Mouse (Mus musculus): ENCODE results near the gene Defb25.

The Defb25 gene

DNA sequence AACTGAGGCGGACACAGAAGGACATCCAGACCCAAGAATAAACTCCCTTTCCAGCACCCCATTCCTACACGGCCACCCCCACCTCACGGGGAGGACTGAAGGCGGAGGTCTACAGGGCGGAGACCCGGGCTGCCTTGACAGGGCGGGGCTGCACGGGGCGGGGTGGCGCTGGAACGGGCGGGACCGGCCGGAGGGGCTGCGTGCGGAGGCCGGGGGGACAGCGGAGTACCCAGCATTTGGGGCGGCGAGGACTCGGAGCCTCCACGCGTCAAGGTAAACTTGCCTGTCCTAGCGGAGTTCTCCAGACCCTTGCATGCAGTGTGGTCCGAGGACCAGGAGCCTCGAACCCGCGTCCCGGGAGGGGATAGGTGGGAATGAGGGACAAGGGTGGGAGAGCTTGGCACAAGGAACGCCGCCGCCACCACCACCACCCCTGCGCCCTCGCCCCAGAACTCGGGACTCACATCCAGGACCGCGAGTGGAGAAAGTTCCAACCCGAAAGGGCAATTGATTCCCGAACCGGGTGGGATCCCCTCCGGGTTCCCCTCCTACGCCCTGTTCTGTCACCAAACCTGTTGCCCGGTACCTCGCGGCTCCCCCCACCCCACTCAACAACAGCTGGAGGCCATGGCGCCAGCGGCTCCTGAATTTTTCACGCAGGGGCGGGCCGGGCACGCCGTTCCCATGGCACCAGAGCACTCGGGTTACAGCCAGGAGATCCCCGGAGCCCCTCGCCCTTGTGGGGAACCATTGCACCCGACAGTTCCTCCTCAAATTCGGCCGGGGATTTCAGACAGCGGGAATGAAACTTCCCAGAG is 4.1 kb upstream of the Defb25 start, which contains the start of gene Rem1:
Gene Rem1, plus strand, starts transcription at position 178 of the 818 bp plus-strand sequence.
- no peak for DNase-seq

GRCm38 (mm10) chr2:152625256-152625655 is 2.4 kb upstream of the Defb25 start:
- DNase-seq = no peak

- DNase-seq = no peak
Measured at GRCm38 (mm10) chr2:152624566-152624965, 1.7 kb upstream of the Defb25 start.

- DNase-seq = no peak
Measured at GRCm38 (mm10) chr2:152622151-152622550, 702 bp downstream of the Defb25 start.

DNA sequence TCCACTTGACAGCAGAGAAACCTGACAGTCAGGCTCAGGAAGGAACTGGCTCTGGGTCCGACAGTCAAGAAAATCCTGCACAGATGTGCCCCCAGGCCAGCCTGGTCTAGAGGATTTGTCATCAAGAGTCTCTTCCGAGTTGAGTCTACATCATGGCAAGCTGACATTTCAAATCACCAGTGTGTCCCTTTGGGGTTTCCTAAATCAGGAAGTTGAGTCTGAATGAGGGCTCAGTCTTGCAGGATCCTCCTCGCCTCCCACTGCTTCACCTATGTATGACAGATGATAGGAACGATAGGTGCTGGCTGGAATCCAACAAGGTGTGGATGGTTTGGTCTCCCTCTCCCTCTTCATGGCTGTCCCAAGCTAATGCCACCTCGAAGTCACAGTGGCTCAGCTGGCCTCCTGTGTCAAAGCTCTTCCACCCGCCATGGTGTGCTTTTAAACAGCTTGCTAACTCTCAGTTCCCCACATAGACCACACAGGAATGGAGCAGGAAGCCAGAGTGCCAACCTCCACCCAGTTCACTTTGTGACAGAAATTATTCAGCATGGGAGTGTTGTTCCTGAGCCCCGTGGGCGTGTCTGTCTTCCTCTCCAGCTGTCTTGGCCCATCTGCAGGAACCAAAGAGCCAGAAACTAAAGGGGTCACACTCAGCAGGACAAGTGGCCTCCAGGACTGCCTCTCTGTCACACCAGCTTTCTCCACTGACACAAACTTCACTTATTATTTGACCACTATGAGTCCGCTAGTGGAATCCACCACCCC is 2.3 kb downstream of the Defb25 start:
- DNase-seq = no peak

DNA sequence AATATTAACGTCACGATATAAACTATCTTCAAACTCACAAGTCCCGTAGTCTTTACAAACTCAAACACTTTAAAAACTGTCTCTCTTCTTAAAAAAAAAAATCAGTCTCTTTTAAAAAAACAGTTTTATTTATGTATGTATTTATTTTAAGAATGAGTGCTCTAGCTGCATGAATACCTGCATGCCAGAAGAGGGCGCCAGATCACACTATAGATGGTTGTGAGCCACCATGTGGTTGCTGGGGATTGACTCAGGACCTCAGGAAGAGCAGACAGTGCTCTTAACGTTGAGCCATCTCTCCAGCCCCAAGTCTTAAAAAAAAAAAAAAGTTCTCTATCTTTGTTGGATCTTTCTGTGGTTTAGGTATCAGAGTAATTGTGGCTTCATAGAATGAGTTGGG is 5.5 kb downstream of the Defb25 start:
- no peak for DNase-seq

GRCm38 (mm10) chr2:152616470-152616869 is 6.4 kb downstream of the Defb25 start:
- no peak for DNase-seq

DNA sequence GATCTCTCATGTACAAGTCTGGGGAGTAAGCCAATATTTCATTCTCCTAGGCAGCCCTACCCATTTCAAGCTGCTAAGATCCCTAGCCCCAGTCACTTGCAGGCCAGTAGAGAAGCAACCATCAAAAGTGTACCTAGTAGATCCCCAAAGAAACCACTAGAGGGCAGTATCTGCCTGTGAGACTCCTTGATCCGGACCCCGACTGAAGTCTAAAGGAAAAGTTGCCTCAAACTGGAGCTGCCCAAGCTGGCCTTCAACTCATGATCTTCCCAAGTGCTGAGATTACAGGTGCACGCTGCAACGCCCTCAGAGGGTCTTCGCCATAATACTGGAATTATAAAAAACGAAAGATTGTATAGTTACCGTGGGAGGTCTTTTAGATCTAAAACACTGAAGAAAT is 7.3 kb downstream of the Defb25 start:
- DNase-seq = no peak

DNA sequence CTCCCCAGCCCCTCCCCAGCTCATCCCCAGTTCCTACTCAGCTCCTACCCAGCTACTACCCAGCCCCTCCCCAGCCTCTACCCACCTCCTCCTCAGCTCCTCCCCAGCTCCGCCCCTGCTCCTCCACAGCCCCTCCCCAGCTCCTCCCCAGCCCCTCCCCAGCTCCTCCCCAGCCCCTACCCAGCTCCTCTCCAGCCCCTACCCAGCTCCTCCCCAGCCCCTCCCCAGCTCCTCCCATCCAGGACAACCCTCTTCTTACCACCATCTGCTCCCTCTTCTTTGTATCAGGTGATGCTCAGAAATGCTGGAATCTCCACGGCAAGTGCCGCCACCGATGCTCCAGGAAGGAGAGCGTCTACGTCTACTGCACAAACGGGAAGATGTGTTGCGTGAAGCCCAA is 10.7 kb downstream of the Defb25 start:
- no peak for DNase-seq

DNA sequence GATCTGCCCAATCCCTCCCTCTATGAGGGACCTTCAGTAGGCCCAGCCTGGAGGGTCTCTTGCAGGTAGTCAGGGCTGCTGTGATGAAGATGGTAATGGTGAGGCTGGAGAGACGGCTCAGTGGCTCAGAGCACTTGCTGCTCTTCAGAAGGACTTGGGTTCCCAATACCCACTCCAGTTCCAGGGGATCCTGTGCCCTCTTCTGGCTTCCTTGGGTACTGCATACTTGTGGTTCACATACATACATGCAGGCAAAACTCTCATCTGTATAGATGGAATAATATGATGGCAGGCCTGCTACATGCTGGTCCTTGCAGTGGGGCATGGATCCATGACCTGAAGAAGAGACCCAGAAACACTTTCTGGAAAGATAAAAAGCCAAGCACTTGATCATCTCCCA is 14.1 kb downstream of the Defb25 start:
- no peak for DNase-seq

- no peak for DNase-seq
Measured at GRCm38 (mm10) chr2:152607746-152608145, 15.1 kb downstream of the Defb25 start.

DNA sequence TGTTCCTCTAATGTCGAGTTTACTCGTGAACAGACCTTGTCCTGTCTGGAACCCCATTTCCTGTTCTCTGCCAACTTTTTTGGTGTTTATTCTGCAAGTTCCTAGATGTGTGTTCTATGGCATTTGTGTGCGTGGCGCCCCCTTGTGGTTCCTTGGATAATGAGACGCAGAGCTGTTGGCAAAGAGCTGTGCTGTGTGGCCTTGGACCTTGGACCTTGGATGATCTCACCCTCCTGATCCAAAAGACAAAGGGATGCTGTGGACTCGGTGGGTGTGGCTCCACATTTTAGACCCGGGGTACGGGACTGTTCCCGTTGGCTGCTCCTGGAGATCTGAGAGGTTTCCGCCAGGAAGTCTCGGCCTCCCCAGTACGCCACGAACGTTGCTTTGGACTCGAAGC is 18.8 kb downstream of the Defb25 start, which contains the start of gene Defb36:
Gene Defb36, plus strand, starts transcription at position 271 of the 400 bp plus-strand sequence.
- no peak for DNase-seq

GRCm38 (mm10) chr2:152601275-152601960 is 21.4 kb downstream of the Defb25 start:
- no peak for DNase-seq

DNA sequence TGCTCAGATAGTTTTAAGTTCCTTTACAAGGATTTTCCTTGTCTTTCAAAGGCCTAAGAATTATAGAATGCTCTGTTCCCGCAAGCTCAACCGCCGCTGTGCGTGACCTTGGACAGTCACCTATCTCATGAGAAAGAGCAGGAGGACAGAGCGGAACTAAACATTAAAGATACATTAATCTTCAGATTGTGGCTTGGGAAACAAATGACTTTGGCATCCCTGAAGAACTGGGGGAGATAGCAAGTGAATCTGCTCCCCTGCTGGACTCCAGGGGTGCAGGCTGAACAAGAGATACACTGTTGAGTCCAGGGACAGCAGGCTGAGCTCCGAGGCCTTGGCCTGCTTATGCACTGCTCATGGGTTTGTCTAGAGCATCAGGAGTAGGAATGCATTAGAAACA is 22.8 kb downstream of the Defb25 start:
- DNase-seq = no peak

DNA sequence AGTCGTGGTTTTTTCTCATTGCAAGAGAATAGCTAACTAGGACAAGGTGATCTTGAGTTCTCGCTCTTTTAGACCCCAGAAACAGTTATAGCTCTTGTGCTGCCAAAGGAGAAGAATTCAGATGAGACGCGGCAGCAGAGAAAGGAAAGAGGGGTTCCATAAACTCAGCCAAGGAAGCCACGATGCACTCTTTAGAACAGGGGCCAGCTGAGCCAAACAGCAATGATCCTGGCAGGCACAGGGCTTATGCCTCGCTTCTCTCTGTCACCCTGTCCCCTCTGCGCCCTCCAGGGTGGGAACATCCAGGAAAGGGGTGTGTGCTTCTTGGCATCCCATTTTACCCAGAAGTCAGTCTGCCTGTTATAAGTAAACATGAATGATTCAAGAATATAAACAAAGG is 23.6 kb downstream of the Defb25 start, which contains the start of gene Defb45:
Gene Defb45, minus strand, starts transcription at position 101 of the 400 bp plus-strand sequence.
- DNase-seq = no peak

DNA sequence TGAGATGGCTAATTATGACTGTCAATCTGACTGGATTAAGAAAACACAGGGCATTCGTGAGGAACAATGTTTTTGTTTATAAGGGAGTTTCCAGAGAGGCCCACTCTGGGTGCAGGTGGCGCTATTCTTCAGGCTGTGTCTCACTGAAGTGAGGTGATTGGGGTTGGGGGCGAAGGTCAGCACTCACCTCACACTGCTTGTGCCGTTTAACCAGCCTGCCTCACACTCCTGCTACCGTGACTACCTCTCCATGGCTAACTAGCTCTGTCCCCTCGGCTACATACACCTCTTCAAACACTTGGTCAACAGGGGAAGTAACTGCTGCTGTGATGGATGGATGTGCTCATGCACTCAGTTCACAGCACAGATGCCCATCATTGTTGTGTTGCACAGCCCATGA is 33.8 kb downstream of the Defb25 start:
- no peak for DNase-seq

GRCm38 (mm10) chr2:152588450-152588849 is 34.4 kb downstream of the Defb25 start:
- no peak for DNase-seq

DNA sequence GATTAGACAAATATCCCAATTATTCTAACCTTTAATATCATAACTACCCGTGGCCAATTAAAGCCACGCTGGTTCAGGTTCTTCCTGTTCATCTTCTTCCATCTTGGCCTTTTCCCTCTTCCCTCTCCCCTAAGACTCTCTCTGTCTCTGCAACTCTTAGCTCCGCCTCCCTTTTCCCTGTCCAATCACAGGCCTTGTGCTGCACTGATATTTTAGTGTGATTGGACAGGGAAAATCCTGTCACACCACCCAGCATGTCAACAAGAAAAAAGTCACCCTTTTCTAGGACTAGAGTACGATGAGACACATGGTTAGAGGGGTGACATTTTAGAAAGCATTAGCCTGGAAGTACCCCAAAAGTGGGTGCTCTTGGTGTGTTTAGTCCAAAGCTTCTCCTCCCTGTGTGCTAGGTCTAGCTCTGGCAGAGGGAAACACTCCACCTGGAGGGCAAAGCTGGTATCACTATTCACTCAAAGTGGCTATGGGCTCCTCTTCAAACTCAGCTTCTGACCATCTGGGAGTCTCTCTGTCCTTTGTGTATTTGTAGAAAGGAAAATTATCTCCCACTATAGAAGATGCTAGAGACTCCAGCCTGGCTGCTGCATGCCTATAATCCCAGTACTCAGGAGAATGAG is 35.8 kb downstream of the Defb25 start:
- no peak for DNase-seq

DNA sequence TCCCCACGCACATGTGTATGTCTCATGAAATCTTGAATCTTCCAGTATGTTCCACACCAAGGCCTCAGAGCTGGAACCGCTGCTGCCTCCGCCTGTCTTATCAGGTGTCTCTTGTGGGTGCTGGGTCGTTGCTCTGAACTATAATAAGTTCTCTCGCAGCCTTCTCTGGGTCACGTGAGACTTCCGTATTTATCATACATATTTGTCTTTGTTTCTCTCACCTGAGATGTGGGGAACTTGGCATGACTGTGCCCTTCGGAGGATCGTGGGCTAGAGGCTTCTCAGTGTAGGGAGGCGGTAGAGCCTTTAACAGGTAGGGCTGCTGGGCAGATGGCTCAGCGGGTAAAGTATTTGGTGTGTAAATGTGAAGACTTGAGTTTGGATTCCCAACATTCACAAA is 42.2 kb downstream of the Defb25 start:
- DNase-seq = no peak

- no peak for DNase-seq
Measured at GRCm38 (mm10) chr2:152580107-152580506, 42.7 kb downstream of the Defb25 start, which contains the start of gene Defb19. TSS of gene Defb19 (minus strand) at chr2:152580312.

DNA sequence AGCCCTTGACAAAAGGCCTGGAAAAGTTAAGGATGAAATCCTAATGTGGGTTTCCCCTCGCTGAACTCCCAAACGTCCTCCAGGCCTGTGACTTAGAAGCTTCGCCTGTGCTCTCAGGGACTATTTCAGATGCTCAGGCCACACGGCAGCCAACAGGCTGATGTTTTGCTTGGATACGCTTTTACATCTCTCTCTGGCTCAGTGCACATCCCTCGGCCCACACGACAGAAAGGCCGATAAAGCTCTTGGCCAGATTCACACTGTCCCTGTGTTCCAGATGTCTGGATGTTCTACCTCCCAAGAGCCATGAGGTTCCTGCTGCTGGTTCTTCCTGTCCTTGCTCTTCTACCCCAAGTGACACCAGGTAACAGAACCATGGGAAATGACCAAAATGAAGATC is 49.4 kb downstream of the Defb25 start:
- DNase-seq = no peak

All from cerebellum, adult 11 months (tissue).